Mouse (Mus musculus) erythroblast, embryonic 14.5 days (primary cell): Measurements from ENCODE around the gene Slc6a17. TPM values are rescaled to one million over a fixed set of nuclear protein-coding genes. Genes with fewer than 3 reads are reported as not detected.

Experiments
- H3K27me3 ChIP-seq: 2 replicates; pipeline ENCODE4 v1.6.1; 2012; ENCODE audit warnings: inconsistent platforms; ENCODE audit not compliant: control insufficient read depth
- H3K36me3 ChIP-seq: 2 replicates; pipeline ENCODE4 v1.6.1; 2012; ENCODE audit warnings: mild to moderate bottlenecking, inconsistent platforms; ENCODE audit not compliant: control insufficient read depth
- H3K4me1 ChIP-seq: 2 replicates; pipeline ENCODE4 v1.6.1; 2012; ENCODE audit warnings: inconsistent platforms; ENCODE audit not compliant: control insufficient read depth
- H3K4me3 ChIP-seq: replicated peaks from 2 replicates; pipeline ENCODE3; 2012; ENCODE audit warnings: moderate library complexity, mild to moderate bottlenecking, inconsistent platforms
- H3K9me3 ChIP-seq: 2 replicates; pipeline ENCODE4 v1.6.1; 2012; ENCODE audit warnings: low read length, inconsistent platforms, mixed read lengths; ENCODE audit not compliant: control insufficient read depth
- GATA1 ChIP-seq: IDR thresholded peaks from 2 replicates; pipeline ENCODE4 v1.6.1; 2012; ENCODE audit warnings: low read length, inconsistent platforms, mixed read lengths
- TAL1 ChIP-seq: IDR thresholded peaks from 3 replicates; pipeline ENCODE4 v1.6.1; 2012; ENCODE audit warnings: low read length, inconsistent platforms, mixed read lengths
- polyA plus RNA-seq: library from polyadenylated mRNA; stranded (reverse); fragments of >175 nt; gene quantifications from 2 replicates; pipeline ENCODE4 v1.2.3, GENCODE M21; 2012

Slc6a17 gene
- polyA plus RNA-seq, 1 experiment = not detected

DNA sequence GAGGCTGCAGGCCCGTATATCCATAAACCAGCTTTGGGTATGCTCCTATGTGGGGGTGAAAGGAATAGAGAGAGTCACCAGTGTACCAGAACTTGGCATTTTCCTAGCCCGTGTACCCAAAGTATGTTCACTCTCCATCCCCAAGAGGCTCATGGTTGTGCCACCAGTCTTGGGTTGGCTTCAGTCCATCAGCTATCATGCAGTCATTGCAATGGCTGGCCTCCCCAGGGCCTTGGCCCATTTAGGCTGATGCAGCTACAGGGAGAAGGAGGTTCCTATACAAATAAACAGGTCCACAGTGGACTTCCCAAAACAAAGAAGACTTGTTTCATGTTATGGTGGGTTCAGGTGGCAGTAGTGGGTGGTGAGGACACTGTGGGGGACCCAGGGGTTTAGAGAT, 80.2 kb downstream of the Slc6a17 start:
- Histone ChIP-seq H3K4me3 (no peak overlapping the region), H3K27me3 (no peaks in the 10 kb centered on the region)
- TF ChIP-seq GATA1 = no peak
- no peak for TF ChIP-seq TAL1

DNA sequence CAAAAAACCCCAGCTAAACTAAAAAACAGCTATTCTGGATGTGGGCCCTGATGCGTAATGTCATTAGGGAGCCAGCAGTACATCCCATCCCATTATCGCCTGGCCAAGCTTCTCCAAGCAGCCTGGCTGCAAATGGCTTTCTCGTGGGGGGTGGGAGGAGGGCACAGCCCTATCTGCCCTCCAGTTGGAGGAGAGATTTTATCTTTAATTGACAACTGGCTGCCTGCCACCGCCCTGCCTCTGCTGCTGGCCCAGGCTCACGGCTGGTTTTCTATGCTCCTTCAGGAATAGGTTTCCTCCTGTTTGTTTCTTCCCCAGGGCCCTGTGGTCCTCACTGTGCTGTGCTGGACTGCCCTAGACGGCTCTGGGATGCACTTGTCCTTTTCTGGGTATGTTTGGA, 81.4 kb downstream of the Slc6a17 start:
- TF ChIP-seq TAL1 = no peak
- no peak for TF ChIP-seq GATA1
- no peak overlapping the region for H3K4me3 ChIP-seq
- H3K27me3 ChIP-seq = no peaks in the 10 kb centered on the region

More for the DNA sequence above, 80.2 kb downstream of the Slc6a17 start:
- no peaks in the 10 kb centered on the region for H3K4me1 ChIP-seq
- H3K9me3 ChIP-seq = no peaks in the 10 kb centered on the region
- H3K36me3 ChIP-seq = no peaks in the 10 kb centered on the region

DNA sequence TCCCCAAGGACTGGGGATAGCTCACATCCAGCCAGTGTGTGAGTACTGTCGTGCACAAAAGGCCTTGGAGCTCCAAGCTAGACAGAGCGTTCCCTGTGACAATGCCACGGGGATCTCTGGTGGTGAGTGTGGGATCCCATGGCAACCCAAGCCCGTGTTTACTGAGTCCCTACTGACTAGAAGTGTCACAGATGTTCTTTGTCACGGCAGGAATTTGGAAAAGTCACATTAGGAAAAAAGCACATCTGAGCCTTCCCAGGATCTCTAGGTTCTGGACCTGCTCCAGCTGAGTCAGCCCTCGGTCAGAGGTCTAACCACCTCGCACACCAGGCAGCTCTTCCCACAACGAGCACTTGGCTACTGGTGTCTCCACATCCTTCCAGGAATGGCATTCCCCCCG, 84.2 kb downstream of the Slc6a17 start:
- Histone ChIP-seq H3K4me1 (no peaks in the 10 kb centered on the region), H3K36me3 (no peaks in the 10 kb centered on the region), H3K9me3 (no peaks in the 10 kb centered on the region), H3K4me3 (no peak overlapping the region), H3K27me3 (no peaks in the 10 kb centered on the region)
- TF ChIP-seq TAL1 (no peak), GATA1 (no peak)

More for the DNA sequence above, 81.4 kb downstream of the Slc6a17 start:
- no peaks in the 10 kb centered on the region for H3K36me3 ChIP-seq
- H3K9me3 ChIP-seq = no peaks in the 10 kb centered on the region
- H3K4me1 ChIP-seq = no peaks in the 10 kb centered on the region

DNA sequence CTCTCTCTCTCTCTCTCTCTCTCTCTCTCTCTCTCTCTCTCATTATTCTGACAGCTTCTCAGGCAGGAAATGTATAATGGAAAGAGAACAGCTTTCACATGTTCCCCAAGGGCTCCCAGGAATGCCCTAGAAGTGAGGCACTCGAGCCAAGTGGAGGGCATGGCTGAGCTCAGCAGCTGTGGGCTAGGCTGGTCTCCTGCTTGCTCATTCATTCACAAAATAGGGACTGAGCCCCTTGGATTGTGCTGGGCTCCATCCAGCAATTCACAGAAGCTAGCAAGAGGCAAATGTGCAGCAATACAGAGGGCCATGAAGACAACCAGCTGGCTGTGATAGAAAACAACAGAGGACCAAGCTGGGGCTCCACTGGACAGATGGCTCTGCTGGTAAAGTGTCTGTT, 86.5 kb downstream of the Slc6a17 start:
- no peaks in the 10 kb centered on the region for H3K36me3 ChIP-seq
- H3K9me3 ChIP-seq = 0 out of 2 replicates have a peak, but pooled peaks cover 2% of the 10 kb centered on the region
- no peaks in the 10 kb centered on the region for H3K27me3 ChIP-seq

DNA sequence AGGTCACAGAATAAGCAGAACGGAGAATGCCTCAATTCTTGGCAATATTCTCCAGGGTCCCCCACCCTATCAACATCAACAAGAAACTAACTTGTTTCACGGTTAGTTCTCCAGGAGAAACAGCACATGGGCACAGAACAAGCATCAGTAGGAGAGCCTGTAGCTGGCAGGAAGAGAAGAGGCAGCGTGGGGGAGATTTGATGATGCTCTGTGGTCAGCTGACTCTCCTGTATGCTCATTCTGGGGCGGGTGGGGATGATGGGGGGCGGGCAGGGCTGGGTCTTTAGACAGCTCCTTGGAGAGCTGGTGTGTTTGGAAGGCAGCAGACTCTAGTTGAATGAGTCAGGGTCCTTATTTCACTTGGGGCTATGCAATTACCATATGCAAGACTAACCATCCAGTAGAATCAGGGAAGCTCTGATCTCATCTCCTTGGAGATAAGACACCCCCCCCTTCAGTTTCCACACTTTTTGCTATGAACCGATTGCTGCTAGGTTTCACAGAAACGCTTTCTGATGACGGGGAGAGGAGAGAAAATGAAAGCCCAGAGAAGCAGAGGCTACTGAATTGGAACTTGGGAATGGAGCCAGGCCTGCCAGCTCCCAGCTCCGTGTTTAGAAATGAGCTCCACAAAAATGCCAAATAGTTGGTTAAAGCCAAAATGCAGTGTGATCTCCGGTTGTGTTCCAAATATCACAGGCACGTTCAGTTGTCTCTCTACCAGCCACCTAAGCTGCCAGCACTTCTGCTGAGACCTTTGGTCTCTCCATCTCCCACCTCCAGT, 93.4 kb downstream of the Slc6a17 start:
- Histone ChIP-seq H3K4me1 (no peaks in the 10 kb centered on the region), H3K36me3 (no peaks in the 10 kb centered on the region), H3K27me3 (no peaks in the 10 kb centered on the region), H3K4me3 (no peak overlapping the region), H3K9me3 (0 out of 2 replicates have a peak, but pooled peaks cover 2% of the 10 kb centered on the region)
- TF ChIP-seq GATA1 = no peak
- TF ChIP-seq TAL1 = no peak

More for the DNA sequence above, 86.5 kb downstream of the Slc6a17 start:
- TF ChIP-seq TAL1 (no peak), GATA1 (no peak)
- no peak overlapping the region for H3K4me3 ChIP-seq
- no peaks in the 10 kb centered on the region for H3K4me1 ChIP-seq

DNA sequence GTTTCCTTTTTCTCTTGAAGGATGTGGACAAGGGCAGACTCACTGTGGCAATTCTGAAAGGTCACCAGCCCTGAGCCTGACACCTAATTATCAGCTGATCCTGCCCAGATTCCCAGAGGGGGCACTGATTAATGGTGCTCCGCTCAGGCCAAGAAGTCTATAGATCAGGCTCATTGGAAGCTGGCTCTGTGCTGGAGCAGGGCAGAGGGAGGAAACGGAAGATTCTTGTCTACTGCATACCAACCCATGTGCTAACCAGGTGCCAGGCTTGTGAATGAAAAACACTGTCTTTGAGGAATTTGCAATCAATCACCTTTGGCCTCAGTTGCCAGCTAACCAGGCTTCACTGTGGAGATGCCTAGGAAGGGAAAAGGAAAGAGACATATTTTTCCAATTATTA, 97.7 kb downstream of the Slc6a17 start:
- TF ChIP-seq TAL1 = no peak
- TF ChIP-seq GATA1 = no peak
- Histone ChIP-seq H3K36me3 (no peaks in the 10 kb centered on the region), H3K27me3 (no peaks in the 10 kb centered on the region), H3K9me3 (no peaks in the 10 kb centered on the region), H3K4me1 (no peaks in the 10 kb centered on the region), H3K4me3 (no peak overlapping the region)

Other genes with a start within 250 kb of the Slc6a17 start
- 2.6 and 3.5 TPM in 2 replicates for gene Lamtor5, start 239.2 kb downstream of the Slc6a17 start, polyA plus RNA-seq
- gene Slc16a4, start 226.8 kb downstream of the Slc6a17 start, polyA plus RNA-seq = not detected in 2 replicates
- 1.1 and 1.6 TPM in 2 replicates for gene Rbm15, start 184.3 kb downstream of the Slc6a17 start, polyA plus RNA-seq
- gene Kcnc4, start 58.5 kb downstream of the Slc6a17 start, polyA plus RNA-seq = not detected in 2 replicates
- gene Ubl4b, start 37.1 kb upstream of the Slc6a17 start, polyA plus RNA-seq = not detected in 2 replicates
- not detected in 2 replicates for gene Alx3, start 77.0 kb upstream of the Slc6a17 start, polyA plus RNA-seq
- not detected in 2 replicates for gene Gm10961, start 113.3 kb upstream of the Slc6a17 start, polyA plus RNA-seq
- gene Strip1, start 113.7 kb upstream of the Slc6a17 start, polyA plus RNA-seq = 0.43 and 0.44 TPM in 2 replicates
- gene Ahcyl1, start 178.5 kb upstream of the Slc6a17 start, polyA plus RNA-seq = 0.44 TPM in 2 replicates
- gene Csf1, start 242.5 kb upstream of the Slc6a17 start, polyA plus RNA-seq = 0.02 and 0.13 TPM in 2 replicates